Mouse (Mus musculus) liver, adult 2 months (tissue): ENCODE results near the gene Mcrip1.

Source experiments
- CTCF ChIP-seq: fragments of 200-500 bp; IDR thresholded peaks from 2 replicates; pipeline ENCODE4 v1.5.1; 2011; ENCODE audit warnings: low read depth, low read length, control low read depth
- POLR2A ChIP-seq: fragments of 200-500 bp; IDR thresholded peaks from 2 replicates; pipeline ENCODE4 v1.6.1; 2011; ENCODE audit warnings: low read length, control low read depth; ENCODE audit not compliant: insufficient read depth; ENCODE audit errors: extremely low read depth

DNA sequence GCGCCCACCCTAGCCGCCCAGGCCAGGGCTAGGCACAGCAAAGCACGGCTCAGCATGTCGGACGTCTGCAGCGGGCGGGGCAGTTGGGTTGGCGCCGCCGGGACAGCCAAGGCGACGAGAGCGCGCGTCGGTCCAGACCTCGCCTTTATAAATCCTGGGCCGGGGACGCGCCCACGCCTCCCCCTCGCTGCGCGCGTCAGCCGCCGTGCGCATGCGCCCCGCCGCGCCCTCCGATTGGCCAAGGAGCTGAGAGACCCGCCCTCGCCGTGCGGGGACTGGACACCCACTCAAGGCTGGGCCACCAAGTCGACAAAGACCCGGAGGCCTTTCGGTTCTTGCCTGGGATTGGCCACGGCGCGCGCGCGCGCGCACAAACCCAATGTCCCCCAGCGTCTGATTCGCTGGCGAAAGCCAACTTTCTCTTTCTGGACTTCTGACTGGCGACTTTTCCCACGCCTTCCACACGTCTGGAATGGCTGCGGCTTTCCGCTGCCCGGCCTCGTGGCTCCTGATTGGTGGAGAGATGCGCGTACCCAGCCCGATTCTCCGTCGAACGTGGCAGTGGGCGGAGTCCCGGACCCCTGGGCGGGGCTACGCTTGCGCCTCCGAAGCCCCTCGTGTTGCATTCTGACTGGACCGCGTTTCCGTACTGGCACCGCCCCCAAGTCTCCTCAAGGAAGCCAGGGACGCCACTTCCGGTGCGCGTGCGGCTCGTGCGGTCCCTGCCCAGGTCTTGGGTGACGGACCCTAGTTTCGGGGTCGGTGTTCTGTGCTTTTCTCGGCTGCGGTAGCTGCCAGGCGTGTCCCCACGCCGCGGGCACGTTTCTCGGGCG, 23.4 kb upstream of the Mcrip1 start, which contains the start of gene P4hb:
- no peak for TF ChIP-seq CTCF
- TF ChIP-seq POLR2A: peak; percentile 99
